Mouse (Mus musculus) adipocyte (in vitro differentiated cells): ENCODE measurements around the gene Angel1.

Source experiments
- DNase-seq: peaks from one replicate; pipeline ENCODE4 v3.0.0-alpha.2; 2016; ENCODE audit warnings: low spot score

Gene Angel1

GRCm38 (mm10) chr12:86701491-86701890, 24.8 kb downstream of the Angel1 start:
- no peak for DNase-seq

- no peak for DNase-seq
Observed at GRCm38 (mm10) chr12:86700927-86701310, 25.3 kb downstream of the Angel1 start.

- no peak for DNase-seq
Observed at GRCm38 (mm10) chr12:86699965-86700926, 26.0 kb downstream of the Angel1 start.

GRCm38 (mm10) chr12:86698537-86698936, 27.7 kb downstream of the Angel1 start:
- no peak for DNase-seq

- DNase-seq = no peak
Observed at GRCm38 (mm10) chr12:86697996-86698395, 28.3 kb downstream of the Angel1 start.

GRCm38 (mm10) chr12:86694441-86694840, 31.8 kb downstream of the Angel1 start:
- no peak for DNase-seq

- DNase-seq = no peak
Observed at GRCm38 (mm10) chr12:86693389-86693788, 32.9 kb downstream of the Angel1 start.

- no peak for DNase-seq
Observed at GRCm38 (mm10) chr12:86692471-86693356, 33.5 kb downstream of the Angel1 start.

- DNase-seq = no peak
Observed at GRCm38 (mm10) chr12:86690700-86691485, 35.4 kb downstream of the Angel1 start.

- no peak for DNase-seq
Observed at GRCm38 (mm10) chr12:86688917-86689316, 37.3 kb downstream of the Angel1 start.

- no peak for DNase-seq
Observed at GRCm38 (mm10) chr12:86687971-86688573, 38.2 kb downstream of the Angel1 start.

- DNase-seq = no peak
Observed at GRCm38 (mm10) chr12:86687445-86687955, 38.8 kb downstream of the Angel1 start.

GRCm38 (mm10) chr12:86686551-86687330, 39.5 kb downstream of the Angel1 start:
- peak; percentile 18 for DNase-seq

- DNase-seq = no peak
Observed at GRCm38 (mm10) chr12:86685275-86685674, 41.0 kb downstream of the Angel1 start.

GRCm38 (mm10) chr12:86683698-86684097, 42.6 kb downstream of the Angel1 start:
- no peak for DNase-seq

- no peak for DNase-seq
Observed at GRCm38 (mm10) chr12:86682178-86682577, 44.1 kb downstream of the Angel1 start.

GRCm38 (mm10) chr12:86681626-86682025, 44.6 kb downstream of the Angel1 start:
- DNase-seq = no peak

GRCm38 (mm10) chr12:86680591-86681193, 45.6 kb downstream of the Angel1 start:
- DNase-seq = no peak

- no peak for DNase-seq
Observed at GRCm38 (mm10) chr12:86679991-86680491, 46.2 kb downstream of the Angel1 start.

- no peak for DNase-seq
Observed at GRCm38 (mm10) chr12:86679546-86679930, 46.7 kb downstream of the Angel1 start.
